Mouse (Mus musculus) hindbrain, postnatal 0 days (tissue): ENCODE measurements around the gene Itgal. TPM values are rescaled to one million over a fixed set of nuclear protein-coding genes. Genes with fewer than 3 reads are reported as not detected.
A peak's percentile ranks its signal among the peaks of the same experiment; 100 is the strongest.

Source experiments
- ATAC-seq: fragments of 200-750 bp; cut with Nextera tagmentation; 2 replicates; pipeline ENCODE4 v1.8.0; 2017; ENCODE audit warnings: mild to moderate bottlenecking, moderate TSS enrichment, moderate library complexity
- DNase-seq: peaks from one replicate; pipeline ENCODE4 v3.0.0-alpha.2; 2015; ENCODE audit warnings: low spot score
- H3K27ac ChIP-seq: fragments of 300-500 bp; sonication (generic); 2 replicates; pipeline ENCODE4 v1.5.1; 2014; ENCODE audit warnings: mild to moderate bottlenecking
- H3K27me3 ChIP-seq: fragments of 300-500 bp; sonication (generic); 2 replicates; pipeline ENCODE4 v1.6.1; 2014; ENCODE audit warnings: low read length, mixed read lengths; ENCODE audit not compliant: insufficient read depth
- H3K36me3 ChIP-seq: fragments of 300-500 bp; sonication (generic); 2 replicates; pipeline ENCODE4 v1.6.1; 2014; ENCODE audit warnings: low read length, mixed read lengths; ENCODE audit not compliant: insufficient read depth
- H3K4me1 ChIP-seq: fragments of 300-500 bp; sonication (generic); 2 replicates; pipeline ENCODE4 v1.6.1; 2014; ENCODE audit warnings: antibody characterized with exemption, low read length, mixed read lengths; ENCODE audit not compliant: insufficient read depth
- H3K4me2 ChIP-seq: fragments of 300-500 bp; sonication (generic); 2 replicates; pipeline ENCODE4 v1.6.1; 2014; ENCODE audit warnings: low read depth, mild to moderate bottlenecking, low read length, moderate library complexity, mixed read lengths
- H3K4me3 ChIP-seq: fragments of 300-500 bp; sonication (generic); 2 replicates; pipeline ENCODE4 v1.5.1; 2014; ENCODE audit warnings: low read length
- H3K9ac ChIP-seq: fragments of 300-500 bp; sonication (generic); replicated peaks from 2 replicates; pipeline ENCODE4 v1.6.1; 2014; ENCODE audit warnings: mild to moderate bottlenecking, low read length, moderate library complexity, mixed read lengths
- H3K9me3 ChIP-seq: fragments of 300-500 bp; sonication (generic); 2 replicates; pipeline ENCODE4 v1.6.1; 2016; ENCODE audit warnings: low read length, mixed read lengths
- CTCF ChIP-seq: IDR thresholded peaks from 2 replicates; pipeline ENCODE4 v1.5.1; 2016; ENCODE audit warnings: antibody characterized with exemption, control low read depth, low read depth
- WGBS: fragments of 180-500 bp; shearing (Covaris S2); extraction: QIAGEN DNeasy Blood & Tissue Kit; methylation state at CpG from one replicate; pipeline ENCODE4 v1.1.7; 2014; 5-methylcytosine and 5-hydroxymethylcytosine counted together
- polyA plus RNA-seq: library from polyadenylated mRNA; unstranded; fragments of >200 nt; fragmentation: Nextera tagmentation; extraction: Ambion mirVana; gene quantifications from 2 replicates; pipeline ENCODE4 v1.2.1, GENCODE M21; 2015
- total RNA-seq: library from RNA; depleted of rRNA; stranded (reverse); fragments of >200 nt; gene quantifications from 2 replicates; pipeline ENCODE4 v1.2.3, GENCODE M21; 2014

Itgal gene
- total and polyA plus RNA-seq, 2 experiments from 2014 or later, result 0.26 TPM; not detected in 1

DNA sequence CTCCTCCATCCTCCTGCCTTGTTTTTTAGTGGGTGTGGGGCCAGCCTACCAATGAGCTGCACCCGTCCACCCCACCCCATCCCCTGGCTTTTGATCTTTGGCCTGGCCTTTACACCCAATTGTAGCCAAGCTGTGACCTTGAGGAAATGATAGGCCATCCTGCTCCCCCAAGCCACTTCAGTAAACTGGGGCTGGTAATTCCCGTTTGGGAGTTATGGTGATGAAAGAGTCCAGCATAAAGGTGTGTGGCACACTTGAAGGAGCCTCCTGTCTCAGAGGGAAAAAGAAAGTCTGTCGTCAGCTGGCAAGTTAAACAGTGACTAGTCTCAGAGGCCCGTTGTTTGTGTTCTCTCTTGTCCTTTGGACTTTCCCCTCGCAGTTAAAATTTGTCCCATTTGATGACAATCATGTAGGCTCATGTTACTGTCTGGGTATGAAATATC is 19.5 kb upstream of the Itgal start:
- no peak overlapping the region for H3K4me2 ChIP-seq
- H3K27ac ChIP-seq, result no peak overlapping the region
- DNase-seq (no peak), ATAC-seq (no peak)
- H3K4me1 ChIP-seq, result peaks cover 11% of the 10 kb centered on the region
- H3K4me3 ChIP-seq, result no peak overlapping the region
- H3K36me3 ChIP-seq, result no peaks in the 10 kb centered on the region
- no peaks in the 10 kb centered on the region for H3K9me3 ChIP-seq
- no peak for TF ChIP-seq CTCF
- H3K27me3 ChIP-seq, result no peaks in the 10 kb centered on the region
- H3K9ac ChIP-seq, result no peak overlapping the region
- WGBS, result 68% methylated on average over 5 of the region's 5 CpGs

GRCm38 (mm10) chr7:127278311-127278710 is 17.7 kb upstream of the Itgal start:
- peak; percentile 59 for DNase-seq
- no peaks in the 10 kb centered on the region for H3K36me3 ChIP-seq
- TF ChIP-seq CTCF, result peak; percentile 68
- H3K4me1 ChIP-seq, result no peaks in the 10 kb centered on the region
- H3K27me3 ChIP-seq, result no peaks in the 10 kb centered on the region
- no peaks in the 10 kb centered on the region for H3K9me3 ChIP-seq
- peak; percentile 31; the same call in 1 of the 2 replicates for ATAC-seq
- WGBS, result 15% methylated on average over 8 of the region's 8 CpGs
- H3K4me3 ChIP-seq, result no peak overlapping the region
- H3K4me2 ChIP-seq, result no peak overlapping the region
- H3K9ac ChIP-seq, result no peak overlapping the region
- no peak overlapping the region for H3K27ac ChIP-seq

DNA sequence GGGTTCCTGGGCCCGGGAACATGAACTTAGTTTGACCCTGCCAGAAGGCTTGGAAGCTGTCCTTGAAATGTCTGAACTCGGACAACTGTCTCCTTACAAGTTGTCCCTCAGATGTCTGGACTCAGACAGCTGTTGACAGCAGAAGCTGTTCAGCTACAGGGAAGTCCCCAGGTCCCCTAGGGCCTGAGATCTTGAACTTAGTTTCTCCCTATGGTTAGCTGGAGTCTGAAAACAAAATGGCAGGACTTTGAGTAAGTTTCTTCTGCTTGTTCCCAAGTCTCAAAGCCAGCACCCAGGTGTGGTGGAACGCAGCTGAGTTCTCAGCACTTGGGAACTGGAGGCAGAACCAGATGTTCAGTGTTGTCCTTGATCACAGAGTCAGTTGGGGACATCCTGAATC is 16.0 kb upstream of the Itgal start:
- Histone ChIP-seq H3K36me3 (no peaks in the 10 kb centered on the region), H3K9ac (no peak overlapping the region), H3K27ac (no peak overlapping the region), H3K27me3 (no peaks in the 10 kb centered on the region), H3K4me3 (no peak overlapping the region), H3K9me3 (no peaks in the 10 kb centered on the region), H3K4me1 (no peaks in the 10 kb centered on the region), H3K4me2 (no peak overlapping the region)
- no peak for TF ChIP-seq CTCF
- no peak for DNase-seq
- 71% methylated on average over 3 of the region's 3 CpGs for WGBS
- no peak for ATAC-seq

- Histone ChIP-seq H3K9ac (no peak overlapping the region), H3K4me3 (no peak overlapping the region), H3K27me3 (no peaks in the 10 kb centered on the region), H3K27ac (no peak overlapping the region), H3K4me1 (no peaks in the 10 kb centered on the region), H3K36me3 (no peaks in the 10 kb centered on the region), H3K4me2 (no peak overlapping the region), H3K9me3 (no peaks in the 10 kb centered on the region)
- TF ChIP-seq CTCF, result no peak
- no peak for ATAC-seq
- DNase-seq, result no peak
- WGBS, result 74% methylated on average over 4 of the region's 4 CpGs
Observed at GRCm38 (mm10) chr7:127281114-127281513, 14.9 kb upstream of the Itgal start.

DNA sequence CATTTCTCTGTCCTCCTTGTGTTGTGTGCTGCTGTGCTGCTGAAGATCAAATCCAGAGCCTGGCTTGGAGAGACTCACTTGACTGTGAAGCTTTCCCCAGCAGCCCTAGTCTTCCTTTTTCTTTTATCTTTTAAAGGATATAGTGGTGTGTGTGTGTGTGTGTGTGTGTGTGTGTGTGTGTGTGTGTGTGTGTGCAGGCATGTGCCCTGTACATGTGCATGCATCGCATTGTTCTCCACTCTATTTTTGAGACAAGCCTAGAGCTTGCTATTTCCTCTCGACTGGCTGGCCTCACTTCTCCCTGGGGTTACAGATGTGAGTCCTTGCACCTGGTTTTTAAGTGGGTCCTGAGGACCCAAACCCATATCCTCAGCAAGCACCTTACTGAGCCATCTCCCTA is 13.9 kb upstream of the Itgal start:
- DNase-seq, result no peak
- Histone ChIP-seq H3K27me3 (no peaks in the 10 kb centered on the region), H3K36me3 (no peaks in the 10 kb centered on the region), H3K27ac (no peak overlapping the region), H3K9ac (no peak overlapping the region), H3K9me3 (no peaks in the 10 kb centered on the region), H3K4me1 (no peaks in the 10 kb centered on the region), H3K4me2 (no peak overlapping the region), H3K4me3 (no peak overlapping the region)
- 92% methylated on average over 2 of the region's 2 CpGs for WGBS
- no peak for TF ChIP-seq CTCF
- ATAC-seq, result no peak

DNA sequence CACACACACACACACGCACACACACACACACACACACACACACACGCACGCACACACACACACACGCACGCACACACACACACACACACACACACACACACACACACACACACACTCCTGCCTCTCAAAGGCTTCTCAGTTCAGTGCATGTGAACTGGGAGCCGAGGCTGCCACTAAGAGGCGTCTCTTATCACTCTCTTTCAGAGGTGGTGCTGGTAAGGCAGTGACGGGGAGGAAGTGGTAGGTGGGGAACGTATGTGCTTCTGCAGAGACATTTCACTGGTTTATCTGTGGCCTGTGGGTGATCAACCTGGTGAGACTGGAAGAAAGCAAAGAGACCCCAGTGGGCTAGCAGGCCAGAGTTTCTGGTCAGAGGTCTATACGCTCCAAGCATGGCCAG is 10.9 kb upstream of the Itgal start:
- no peak for TF ChIP-seq CTCF
- H3K9me3 ChIP-seq, result no peaks in the 10 kb centered on the region; the same call in 1 of the 2 replicates
- 70% methylated on average over 8 of the region's 10 CpGs for WGBS

GRCm38 (mm10) chr7:127287940-127288339 is 8.1 kb upstream of the Itgal start:
- H3K9me3 ChIP-seq, result no peaks in the 10 kb centered on the region; the same call in 1 of the 2 replicates
- no peaks in the 10 kb centered on the region for H3K27me3 ChIP-seq
- no peak overlapping the region for H3K9ac ChIP-seq
- no peaks in the 10 kb centered on the region for H3K4me1 ChIP-seq
- ATAC-seq (no peak), DNase-seq (no peak)
- no peak overlapping the region for H3K4me3 ChIP-seq
- H3K4me2 ChIP-seq, result no peak overlapping the region
- H3K36me3 ChIP-seq, result no peaks in the 10 kb centered on the region
- 64% methylated on average over 1 of the region's 1 CpGs for WGBS
- H3K27ac ChIP-seq, result no peak overlapping the region
- TF ChIP-seq CTCF, result no peak

More for the DNA sequence above, 10.9 kb upstream of the Itgal start:
- H3K27ac ChIP-seq, result no peak overlapping the region
- H3K4me2 ChIP-seq, result no peak overlapping the region
- H3K27me3 ChIP-seq, result no peaks in the 10 kb centered on the region
- H3K4me1 ChIP-seq, result no peaks in the 10 kb centered on the region
- no peak overlapping the region for H3K9ac ChIP-seq
- H3K36me3 ChIP-seq, result no peaks in the 10 kb centered on the region
- DNase-seq, result no peak
- no peak overlapping the region for H3K4me3 ChIP-seq
- ATAC-seq, result no peak
